Mouse (Mus musculus) gastrocnemius, postnatal 36 days (tissue): ENCODE measurements around the gene Cmah. TPM values are rescaled to one million over a fixed set of nuclear protein-coding genes. Genes with fewer than 3 reads are reported as not detected.

Experiments used
- total RNA-seq, 2 experiments: library from RNA; stranded (reverse); gene quantifications; 2 replicates each; pipeline ENCODE4 v1.2.3; 2021

Gene Cmah
- total RNA-seq, 2 experiments from 2014 or later, result 1.5 to 2.3 TPM

Other genes with a start within 250 kb of the Cmah start
- gene Carmil1, start 46.6 kb upstream of the Cmah start, total RNA-seq, result 1 to 10 TPM; 1.5 to 2.8 TPM